Mouse (Mus musculus) lung, embryonic 15.5 days (tissue): ENCODE measurements around the gene Npl. TPM values are rescaled to one million over a fixed set of nuclear protein-coding genes. Genes with fewer than 3 reads are reported as not detected.
A peak's percentile ranks its signal among the peaks of the same experiment; 100 is the strongest.

Source experiments
- ATAC-seq: fragments of 200-750 bp; cut with Nextera tagmentation; 2 replicates; pipeline ENCODE4 v1.8.0; 2017; ENCODE audit warnings: moderate number of reproducible peaks, borderline replicate concordance; ENCODE audit not compliant: low FRiP score, low TSS enrichment; ENCODE audit errors: extremely low read depth
- H3K27ac ChIP-seq: fragments of 300-500 bp; sonication (generic); 2 replicates; pipeline ENCODE4 v1.5.1; 2015; ENCODE audit warnings: moderate library complexity, mild to moderate bottlenecking, inconsistent platforms
- H3K27me3 ChIP-seq: fragments of 300-500 bp; sonication (generic); 2 replicates; pipeline ENCODE4 v1.6.1; 2015; ENCODE audit warnings: inconsistent platforms
- H3K36me3 ChIP-seq: fragments of 300-500 bp; sonication (generic); 2 replicates; pipeline ENCODE4 v1.6.1; 2015; ENCODE audit warnings: inconsistent platforms
- H3K4me1 ChIP-seq: fragments of 300-500 bp; sonication (generic); 2 replicates; pipeline ENCODE4 v1.6.1; 2015; ENCODE audit warnings: inconsistent platforms
- H3K4me2 ChIP-seq: fragments of 300-500 bp; sonication (generic); 2 replicates; pipeline ENCODE4 v1.6.1; 2015; ENCODE audit warnings: inconsistent platforms, mild to moderate bottlenecking, moderate library complexity
- H3K4me3 ChIP-seq: fragments of 300-500 bp; sonication (generic); 2 replicates; pipeline ENCODE4 v1.5.1; 2015; ENCODE audit warnings: mild to moderate bottlenecking, inconsistent platforms
- H3K9ac ChIP-seq: fragments of 300-500 bp; sonication (generic); 2 replicates; pipeline ENCODE4 v1.6.1; 2015; ENCODE audit warnings: inconsistent platforms
- H3K9me3 ChIP-seq: fragments of 300-500 bp; sonication (generic); 2 replicates; pipeline ENCODE4 v1.6.1; 2016; ENCODE audit warnings: inconsistent platforms
- WGBS: fragments of 180-500 bp; shearing (Covaris S2); methylation state at CpG from one replicate; pipeline ENCODE4 v1.1.7; 2015; 5-methylcytosine and 5-hydroxymethylcytosine counted together
- polyA plus RNA-seq: library from polyadenylated mRNA; unstranded; fragments of >200 nt; fragmentation: Nextera tagmentation; extraction: Ambion mirVana; gene quantifications from 2 replicates; pipeline ENCODE4 v1.2.1, GENCODE M21; 2015

The Npl gene
- polyA plus RNA-seq, 1 experiment from 2014 or later: 7.4 TPM

DNA sequence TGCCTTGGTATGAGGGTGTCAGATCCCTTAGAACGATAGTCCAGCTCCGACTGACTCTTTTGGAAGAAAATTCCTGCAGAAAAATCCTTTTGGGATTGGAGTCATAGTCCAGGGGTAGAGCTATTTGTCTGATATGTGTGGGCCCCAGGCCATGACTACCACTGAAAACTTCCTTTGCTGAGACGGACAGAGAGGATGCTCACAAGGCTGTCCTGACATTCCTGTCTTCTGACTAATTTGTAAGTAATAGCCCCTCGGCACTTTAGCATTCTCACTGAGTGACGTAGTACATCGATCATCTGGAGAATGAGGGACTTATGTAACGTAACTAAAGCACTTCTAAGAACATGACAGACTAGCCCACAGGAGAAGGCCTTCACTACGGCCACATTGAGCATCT is 15.9 kb upstream of the Npl start:
- Histone ChIP-seq H3K4me2 (no peak overlapping the region), H3K27me3 (no peaks in the 10 kb centered on the region), H3K4me3 (no peak overlapping the region), H3K4me1 (no peaks in the 10 kb centered on the region), H3K36me3 (no peaks in the 10 kb centered on the region), H3K9ac (no peak overlapping the region), H3K27ac (no peak overlapping the region), H3K9me3 (no peaks in the 10 kb centered on the region; the same call in 1 of the 2 replicates)
- no peak for ATAC-seq
- 49% methylated on average over 8 of the region's 8 CpGs for WGBS

DNA sequence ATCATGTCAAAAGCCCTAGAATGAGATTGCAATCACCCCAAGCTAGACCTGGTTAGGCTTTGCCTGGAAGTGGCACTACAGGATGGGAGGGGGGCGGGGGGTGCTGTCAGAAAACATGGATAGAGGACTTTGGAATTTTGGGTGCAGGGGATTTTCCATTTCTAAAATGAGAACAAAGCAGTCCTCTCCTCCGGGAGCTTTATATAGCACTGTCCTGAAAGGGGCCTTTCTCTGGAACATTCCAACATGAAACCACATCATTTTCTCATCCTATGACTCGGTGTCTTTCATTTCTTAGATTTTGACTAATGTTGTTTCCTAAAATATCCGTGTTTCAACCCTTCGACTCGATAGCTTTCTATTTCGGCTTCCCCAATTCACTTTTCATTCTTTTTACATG is 14.9 kb upstream of the Npl start:
- H3K9ac ChIP-seq: no peak overlapping the region
- H3K27me3 ChIP-seq: no peaks in the 10 kb centered on the region
- no peak overlapping the region for H3K27ac ChIP-seq
- no peak overlapping the region for H3K4me3 ChIP-seq
- no peaks in the 10 kb centered on the region; the same call in 1 of the 2 replicates for H3K9me3 ChIP-seq
- no peak for ATAC-seq
- H3K36me3 ChIP-seq: no peaks in the 10 kb centered on the region
- WGBS: 72% methylated on average over 7 of the region's 7 CpGs
- H3K4me1 ChIP-seq: no peaks in the 10 kb centered on the region
- no peak overlapping the region for H3K4me2 ChIP-seq

DNA sequence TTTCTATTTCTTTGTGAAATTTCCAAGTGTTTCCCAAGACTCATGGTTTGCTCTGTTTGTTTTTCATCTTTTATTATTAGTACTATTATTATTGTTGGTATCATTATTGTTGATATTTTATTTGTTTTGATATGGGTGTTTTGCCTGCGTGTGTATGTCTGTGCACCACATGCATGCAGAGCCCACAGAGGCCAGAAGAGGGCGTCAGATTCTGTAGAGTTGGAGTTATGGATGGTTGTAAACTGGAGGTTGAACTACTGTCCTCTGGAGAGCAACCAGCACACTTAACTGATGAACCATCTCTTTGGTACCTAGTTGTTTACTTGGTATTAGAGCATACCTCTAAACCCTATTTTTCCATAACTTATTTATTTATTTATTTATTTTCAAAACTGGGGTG is 13.8 kb upstream of the Npl start:
- ATAC-seq: no peak
- 49% methylated on average over 2 of the region's 2 CpGs for WGBS
- Histone ChIP-seq H3K4me2 (no peak overlapping the region), H3K9ac (no peak overlapping the region), H3K27me3 (no peaks in the 10 kb centered on the region; the same call in 1 of the 2 replicates), H3K36me3 (no peaks in the 10 kb centered on the region), H3K27ac (no peak overlapping the region), H3K4me1 (no peaks in the 10 kb centered on the region), H3K9me3 (no peaks in the 10 kb centered on the region; the same call in 1 of the 2 replicates), H3K4me3 (no peak overlapping the region)

DNA sequence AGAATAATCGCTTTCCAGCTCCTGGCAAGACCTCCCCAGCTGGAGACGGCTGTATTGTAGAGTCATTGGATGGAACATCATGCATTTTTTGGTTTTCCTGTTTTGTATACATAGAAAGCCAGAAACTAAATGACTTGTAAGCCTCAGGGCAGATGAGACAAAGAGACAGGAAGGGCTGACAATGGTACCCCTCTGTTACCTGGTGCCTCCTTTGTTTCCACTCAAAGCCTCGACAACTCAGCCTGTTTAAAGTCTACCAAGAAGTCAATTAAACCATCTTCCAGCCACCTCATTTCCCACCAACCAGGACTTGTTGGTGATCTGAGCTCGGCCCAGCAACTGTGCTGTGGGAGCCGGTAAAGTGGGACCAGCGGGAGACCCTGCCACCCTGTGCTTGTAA is 11.0 kb upstream of the Npl start:
- Histone ChIP-seq H3K36me3 (no peaks in the 10 kb centered on the region), H3K27me3 (no peaks in the 10 kb centered on the region; the same call in 1 of the 2 replicates), H3K9ac (no peak overlapping the region), H3K27ac (no peak overlapping the region), H3K4me1 (no peaks in the 10 kb centered on the region), H3K4me2 (no peak overlapping the region), H3K4me3 (no peak overlapping the region), H3K9me3 (no peaks in the 10 kb centered on the region; the same call in 1 of the 2 replicates)
- WGBS: 54% methylated on average over 6 of the region's 6 CpGs
- ATAC-seq: no peak

DNA sequence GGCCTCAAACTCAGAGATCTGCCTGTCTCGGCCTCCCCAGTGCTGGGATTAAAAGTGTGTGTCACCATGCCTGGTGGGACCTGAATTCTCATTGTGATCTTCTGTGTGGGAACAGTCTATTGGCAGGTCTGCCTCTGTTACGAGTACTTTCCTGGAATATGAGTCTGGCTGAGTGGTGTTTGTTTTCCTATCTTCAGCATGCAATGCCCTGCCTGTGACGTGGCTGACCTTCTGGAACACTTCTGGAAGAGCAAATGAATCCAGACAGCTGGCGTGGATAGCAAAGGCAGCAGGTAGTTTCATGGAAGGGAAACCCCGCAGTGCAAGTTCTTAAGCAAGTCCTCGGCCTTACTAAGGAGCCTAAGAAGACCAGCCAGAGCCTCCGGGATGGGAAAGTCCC is 9.9 kb upstream of the Npl start:
- no peaks in the 10 kb centered on the region for H3K36me3 ChIP-seq
- H3K4me2 ChIP-seq: no peak overlapping the region
- WGBS: 54% methylated on average over 7 of the region's 7 CpGs
- H3K9ac ChIP-seq: no peak overlapping the region
- H3K27ac ChIP-seq: no peak overlapping the region
- no peak for ATAC-seq
- no peaks in the 10 kb centered on the region for H3K4me1 ChIP-seq
- no peak overlapping the region for H3K4me3 ChIP-seq
- no peaks in the 10 kb centered on the region; the same call in 1 of the 2 replicates for H3K27me3 ChIP-seq
- H3K9me3 ChIP-seq: no peaks in the 10 kb centered on the region; the same call in 1 of the 2 replicates

DNA sequence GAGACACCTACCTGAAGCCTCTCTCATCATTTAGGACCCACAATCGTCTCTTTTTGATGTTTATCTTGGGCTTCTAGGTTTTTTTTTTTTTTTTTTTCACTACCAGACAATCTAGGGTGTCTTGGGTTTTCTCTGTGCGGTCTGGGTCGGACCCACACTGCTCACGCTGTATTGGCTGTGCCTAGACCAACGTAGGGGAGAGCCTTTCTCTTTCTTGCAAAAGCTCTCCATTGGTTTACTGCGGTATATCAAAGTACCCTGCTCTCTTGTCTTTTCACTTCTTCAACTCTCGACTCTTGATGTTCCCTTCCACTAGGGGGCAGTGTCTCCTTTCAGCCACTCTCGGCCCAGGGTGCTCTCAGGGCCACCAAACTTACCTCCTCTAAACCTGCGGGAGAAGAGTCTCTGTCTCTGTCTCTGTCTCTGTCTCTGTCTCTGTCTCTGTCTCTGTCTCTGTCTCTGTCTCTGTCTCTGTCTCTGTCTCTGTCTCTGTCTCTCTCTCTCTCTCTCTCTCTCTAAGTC is 9.3 kb upstream of the Npl start:
- Histone ChIP-seq H3K9me3 (no peaks in the 10 kb centered on the region; the same call in 1 of the 2 replicates), H3K9ac (no peak overlapping the region), H3K4me3 (no peak overlapping the region), H3K4me1 (no peaks in the 10 kb centered on the region), H3K36me3 (no peaks in the 10 kb centered on the region), H3K27me3 (no peaks in the 10 kb centered on the region; the same call in 1 of the 2 replicates), H3K27ac (no peak overlapping the region), H3K4me2 (no peak overlapping the region)
- ATAC-seq: no peak
- WGBS: 18% methylated on average over 9 of the region's 9 CpGs

DNA sequence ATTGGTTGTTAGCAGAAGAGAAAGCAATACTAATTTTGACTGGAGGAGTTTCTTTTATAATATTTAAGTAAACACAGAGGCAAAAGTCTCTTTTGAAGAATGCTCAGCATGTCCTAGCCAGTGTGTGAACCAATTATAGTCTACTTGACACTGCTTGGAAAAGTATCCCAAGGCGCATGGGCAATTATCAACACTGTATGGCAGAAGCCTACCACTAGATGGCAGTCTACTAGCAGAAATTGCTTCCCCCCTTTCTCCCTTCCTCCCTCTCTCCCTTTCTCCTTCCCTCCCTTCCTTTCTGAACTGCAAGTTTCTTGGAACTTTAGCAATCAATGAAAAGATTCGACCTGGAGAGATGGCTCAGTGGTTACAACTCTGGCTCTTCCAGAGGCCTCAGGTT is 7.1 kb upstream of the Npl start:
- 6% methylated on average over 2 of the region's 2 CpGs for WGBS
- Histone ChIP-seq H3K27me3 (no peaks in the 10 kb centered on the region; the same call in 1 of the 2 replicates), H3K4me1 (no peaks in the 10 kb centered on the region), H3K36me3 (no peaks in the 10 kb centered on the region), H3K4me3 (no peak overlapping the region), H3K27ac (no peak overlapping the region), H3K9ac (no peak overlapping the region), H3K9me3 (no peaks in the 10 kb centered on the region), H3K4me2 (no peak overlapping the region)
- ATAC-seq: no peak

DNA sequence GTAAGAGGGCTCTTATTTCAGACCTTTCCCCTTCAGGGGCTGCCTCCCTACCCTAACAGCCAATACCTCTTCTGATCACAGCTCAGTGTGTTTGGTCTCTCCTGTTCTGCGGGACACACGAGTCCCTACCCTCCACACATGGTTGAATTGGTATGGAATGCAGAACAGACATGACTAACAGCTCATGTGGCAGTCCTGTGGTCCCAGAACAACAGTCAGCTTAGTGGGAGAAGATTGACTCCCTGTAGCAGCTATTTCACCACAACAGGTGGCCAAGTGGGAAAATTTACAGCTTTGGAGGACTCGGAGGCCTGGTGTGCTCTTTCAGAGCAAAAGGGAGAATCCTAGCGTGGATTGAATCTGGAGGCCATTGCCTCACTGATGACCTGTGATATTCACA is 6.4 kb upstream of the Npl start:
- no peak for ATAC-seq
- no peaks in the 10 kb centered on the region for H3K4me1 ChIP-seq
- no peak overlapping the region for H3K9ac ChIP-seq
- H3K4me2 ChIP-seq: no peak overlapping the region
- H3K9me3 ChIP-seq: no peaks in the 10 kb centered on the region
- WGBS: 77% methylated on average over 4 of the region's 4 CpGs
- no peaks in the 10 kb centered on the region; the same call in 1 of the 2 replicates for H3K27me3 ChIP-seq
- no peak overlapping the region for H3K27ac ChIP-seq
- no peak overlapping the region for H3K4me3 ChIP-seq
- H3K36me3 ChIP-seq: no peaks in the 10 kb centered on the region

DNA sequence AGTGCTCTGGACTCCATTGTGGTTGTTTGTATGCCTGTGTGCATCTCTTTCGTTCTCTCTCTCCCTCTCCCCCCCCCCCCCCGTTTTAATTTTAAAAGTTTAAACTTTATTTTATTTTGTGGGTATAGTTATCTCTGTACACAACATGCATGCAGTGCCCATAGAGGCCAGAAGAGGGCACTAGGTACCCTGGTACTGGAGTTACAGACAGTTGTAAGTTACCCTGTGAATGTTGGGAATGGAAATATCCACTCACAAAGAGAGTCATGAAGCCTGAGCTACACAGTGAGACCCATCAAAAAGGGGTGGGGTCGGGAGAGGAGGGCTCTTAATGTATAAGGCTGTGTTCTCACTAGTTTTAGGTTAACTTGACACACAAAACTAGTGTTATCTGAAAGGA is 969 bp upstream of the Npl start:
- 0 out of 2 replicates have a peak, but pooled peaks cover 4% of the 10 kb centered on the region for H3K4me1 ChIP-seq
- WGBS: 22% methylated on average over 3 of the region's 3 CpGs
- H3K9ac ChIP-seq: no peak overlapping the region
- no peak overlapping the region for H3K4me2 ChIP-seq
- no peak overlapping the region for H3K4me3 ChIP-seq
- no peaks in the 10 kb centered on the region for H3K36me3 ChIP-seq
- no peaks in the 10 kb centered on the region for H3K9me3 ChIP-seq
- no peaks in the 10 kb centered on the region for H3K27me3 ChIP-seq
- no peak overlapping the region for H3K27ac ChIP-seq
- peak; percentile 31; the same call in 1 of the 2 replicates for ATAC-seq

DNA sequence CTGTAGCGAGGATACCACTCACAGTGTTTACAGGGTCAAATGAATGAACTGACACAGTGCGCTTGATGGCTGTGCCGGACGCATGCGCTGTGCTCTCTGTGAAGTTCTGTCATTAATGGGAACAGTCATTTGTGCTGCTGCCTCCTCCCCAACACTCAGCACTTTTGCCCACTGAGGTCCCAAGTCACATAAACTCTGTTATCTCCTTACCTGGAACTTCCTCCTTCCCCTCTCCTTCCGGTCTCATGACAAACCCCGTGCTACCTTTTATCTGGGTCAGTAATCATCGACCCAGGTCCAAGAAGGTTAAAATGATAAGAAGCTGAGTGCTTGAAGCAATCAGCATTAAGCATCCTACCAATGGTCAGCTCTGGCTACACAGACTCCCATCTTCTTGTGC is 2.3 kb downstream of the Npl start:
- Histone ChIP-seq H3K27me3 (no peaks in the 10 kb centered on the region), H3K9ac (no peak overlapping the region), H3K4me1 (peaks cover 11% of the 10 kb centered on the region), H3K36me3 (no peaks in the 10 kb centered on the region), H3K4me3 (no peak overlapping the region), H3K9me3 (no peaks in the 10 kb centered on the region), H3K4me2 (no peak overlapping the region), H3K27ac (no peak overlapping the region)
- WGBS: 63% methylated on average over 8 of the region's 8 CpGs
- no peak for ATAC-seq

DNA sequence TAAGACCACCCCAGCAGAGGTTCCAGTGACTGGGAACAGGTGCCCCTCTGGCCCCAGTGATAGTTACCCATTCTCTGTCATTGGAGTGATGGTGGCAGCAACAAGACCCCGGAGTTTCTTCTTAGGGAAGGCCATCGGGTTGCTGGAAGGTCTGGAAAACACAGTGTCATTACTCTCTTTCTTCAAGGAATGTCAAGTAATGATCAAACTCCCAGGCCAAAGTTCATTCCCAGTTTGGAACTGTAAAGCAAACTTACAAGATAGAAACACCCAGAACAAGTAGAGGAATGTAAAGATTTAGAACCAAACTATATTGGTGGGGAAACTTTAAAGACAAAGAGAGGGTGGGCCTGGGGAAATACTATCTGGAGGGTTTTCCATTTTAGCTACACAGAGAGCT is 4.6 kb downstream of the Npl start:
- no peaks in the 10 kb centered on the region for H3K36me3 ChIP-seq
- H3K4me1 ChIP-seq: peaks cover 11% of the 10 kb centered on the region
- H3K4me2 ChIP-seq: no peak overlapping the region
- ATAC-seq: no peak
- no peaks in the 10 kb centered on the region for H3K9me3 ChIP-seq
- H3K27me3 ChIP-seq: no peaks in the 10 kb centered on the region
- WGBS: 67% methylated on average over 2 of the region's 2 CpGs
- H3K4me3 ChIP-seq: no peak overlapping the region
- H3K27ac ChIP-seq: no peak overlapping the region
- H3K9ac ChIP-seq: no peak overlapping the region

DNA sequence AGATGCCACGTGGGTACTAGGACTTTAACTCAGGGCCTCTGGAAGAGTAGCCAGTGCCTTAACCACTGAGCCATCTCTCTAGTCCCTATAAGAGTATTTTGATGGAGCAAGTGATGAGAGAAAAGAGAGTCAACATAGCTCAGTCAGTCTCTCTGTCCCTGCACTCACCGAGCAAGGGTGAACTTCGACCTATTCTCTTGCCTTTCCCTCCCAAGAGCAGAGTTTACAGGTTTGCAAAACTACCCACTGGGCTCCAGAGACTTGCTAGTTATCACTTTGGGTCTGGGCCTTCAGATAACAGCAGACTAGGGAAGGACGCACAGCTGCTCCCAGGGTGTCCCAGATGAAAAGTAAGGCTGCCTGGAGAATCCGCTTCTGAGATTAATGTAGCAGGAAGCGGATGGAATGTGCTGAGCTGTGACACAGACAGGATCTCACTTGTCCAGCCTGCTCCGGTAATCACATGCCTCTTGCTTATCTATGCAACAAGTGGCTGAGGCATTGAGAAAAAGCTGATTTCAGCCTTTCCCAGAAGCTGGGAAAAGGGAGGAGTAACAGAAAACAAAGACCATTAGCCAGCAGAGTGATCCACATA is 7.0 kb downstream of the Npl start:
- WGBS: 13% methylated on average over 7 of the region's 7 CpGs
- Histone ChIP-seq H3K4me1 (peaks cover 7% of the 10 kb centered on the region), H3K9me3 (no peaks in the 10 kb centered on the region), H3K27me3 (no peaks in the 10 kb centered on the region), H3K9ac (no peak overlapping the region), H3K27ac (0 out of 2 replicates have a peak overlapping the region, but pooled peaks have one; percentile 26), H3K36me3 (no peaks in the 10 kb centered on the region), H3K4me2 (no peak overlapping the region), H3K4me3 (no peak overlapping the region)
- ATAC-seq: no peak; the same call in 1 of the 2 replicates
